Mouse (Mus musculus) forebrain, embryonic 15.5 days (tissue): ENCODE results near the gene Galm. TPM values are rescaled to one million over a fixed set of nuclear protein-coding genes. Genes with fewer than 3 reads are reported as not detected.

Experiments
- ATAC-seq: fragments of 200-750 bp; cut with Nextera tagmentation; replicated peaks from 2 replicates; pipeline ENCODE4 v1.8.0; 2017; ENCODE audit warnings: mild to moderate bottlenecking, moderate TSS enrichment, moderate library complexity
- H3K27ac ChIP-seq: fragments of 300-500 bp; sonication (generic); replicated peaks from 2 replicates; pipeline ENCODE4 v1.5.1; 2015; ENCODE audit warnings: mild to moderate bottlenecking, inconsistent platforms
- H3K27me3 ChIP-seq: fragments of 300-500 bp; sonication (generic); 2 replicates; pipeline ENCODE4 v1.6.1; 2015; ENCODE audit warnings: inconsistent platforms
- H3K36me3 ChIP-seq: fragments of 300-500 bp; sonication (generic); 2 replicates; pipeline ENCODE4 v1.6.1; 2015; ENCODE audit warnings: mild to moderate bottlenecking, inconsistent platforms
- H3K4me1 ChIP-seq: fragments of 300-500 bp; sonication (generic); 2 replicates; pipeline ENCODE4 v1.6.1; 2015; ENCODE audit warnings: inconsistent platforms
- H3K4me2 ChIP-seq: fragments of 300-500 bp; sonication (generic); replicated peaks from 2 replicates; pipeline ENCODE4 v1.6.1; 2015; ENCODE audit warnings: mild to moderate bottlenecking, inconsistent platforms
- H3K4me3 ChIP-seq: fragments of 300-500 bp; sonication (generic); 2 replicates; pipeline ENCODE4 v1.5.1; 2015; ENCODE audit warnings: mild to moderate bottlenecking, inconsistent platforms
- H3K9ac ChIP-seq: fragments of 300-500 bp; sonication (generic); replicated peaks from 2 replicates; pipeline ENCODE4 v1.6.1; 2015; ENCODE audit warnings: mild to moderate bottlenecking, inconsistent platforms
- H3K9me3 ChIP-seq: fragments of 300-500 bp; sonication (generic); 2 replicates; pipeline ENCODE4 v1.6.1; 2016; ENCODE audit warnings: inconsistent platforms
- WGBS: fragments of 180-500 bp; shearing (Covaris S2); methylation state at CpG from one replicate; pipeline ENCODE4 v1.1.7; 2015; ENCODE audit warnings: mixed read lengths; 5-methylcytosine and 5-hydroxymethylcytosine counted together
- polyA plus RNA-seq: library from polyadenylated mRNA; unstranded; fragments of >200 nt; fragmentation: Nextera tagmentation; extraction: Ambion mirVana; gene quantifications from 2 replicates; pipeline ENCODE4 v1.2.1, GENCODE M21; 2015

Galm gene
- polyA plus RNA-seq, 1 experiment from 2014 or later: 2.0 TPM

GRCm38 (mm10) chr17:80152767-80153630, 25.7 kb downstream of the Galm start:
- Histone ChIP-seq H3K9me3 (no peaks in the 10 kb centered on the region), H3K4me2 (no peak overlapping the region), H3K27ac (no peak overlapping the region), H3K9ac (no peak overlapping the region), H3K36me3 (no peaks in the 10 kb centered on the region), H3K4me1 (peaks cover 4% of the 10 kb centered on the region; the same call in 1 of the 2 replicates), H3K4me3 (no peak overlapping the region), H3K27me3 (no peaks in the 10 kb centered on the region)
- ATAC-seq: no peak
- WGBS: 77% methylated on average over 12 of the region's 12 CpGs

- H3K9ac ChIP-seq: no peak overlapping the region
- no peak overlapping the region for H3K27ac ChIP-seq
- no peaks in the 10 kb centered on the region for H3K36me3 ChIP-seq
- H3K4me3 ChIP-seq: no peak overlapping the region
- H3K4me2 ChIP-seq: no peak overlapping the region
- H3K9me3 ChIP-seq: no peaks in the 10 kb centered on the region
- no peaks in the 10 kb centered on the region for H3K27me3 ChIP-seq
- no peaks in the 10 kb centered on the region for H3K4me1 ChIP-seq
- WGBS: 53% methylated on average over 2 of the region's 2 CpGs
- no peak for ATAC-seq
Observed at GRCm38 (mm10) chr17:80153631-80154030, 26.4 kb downstream of the Galm start.

- WGBS: 86% methylated on average over 8 of the region's 8 CpGs
Observed at GRCm38 (mm10) chr17:80156905-80157304, 29.6 kb downstream of the Galm start.

GRCm38 (mm10) chr17:80157489-80157888, 30.2 kb downstream of the Galm start:
- Histone ChIP-seq H3K4me3 (no peak overlapping the region), H3K4me2 (no peak overlapping the region), H3K4me1 (peaks cover 4% of the 10 kb centered on the region; the same call in 1 of the 2 replicates), H3K9me3 (no peaks in the 10 kb centered on the region), H3K27me3 (no peaks in the 10 kb centered on the region), H3K9ac (no peak overlapping the region), H3K27ac (no peak overlapping the region), H3K36me3 (no peaks in the 10 kb centered on the region)
- 94% methylated on average over 6 of the region's 6 CpGs for WGBS
- ATAC-seq: no peak

More at GRCm38 (mm10) chr17:80156905-80157304, 29.6 kb downstream of the Galm start:
- H3K36me3 ChIP-seq: no peaks in the 10 kb centered on the region
- H3K4me2 ChIP-seq: no peak overlapping the region
- no peak overlapping the region for H3K9ac ChIP-seq
- ATAC-seq: no peak
- peaks cover 4% of the 10 kb centered on the region; the same call in 1 of the 2 replicates for H3K4me1 ChIP-seq
- no peaks in the 10 kb centered on the region for H3K9me3 ChIP-seq
- no peaks in the 10 kb centered on the region for H3K27me3 ChIP-seq
- H3K27ac ChIP-seq: no peak overlapping the region
- H3K4me3 ChIP-seq: no peak overlapping the region

- 41% methylated on average over 5 of the region's 5 CpGs for WGBS
- no peak for ATAC-seq
Observed at GRCm38 (mm10) chr17:80160454-80160853, 33.2 kb downstream of the Galm start.

GRCm38 (mm10) chr17:80163991-80164390, 36.7 kb downstream of the Galm start:
- no peaks in the 10 kb centered on the region for H3K9me3 ChIP-seq
- no peak overlapping the region for H3K4me3 ChIP-seq
- WGBS: 88% methylated on average over 8 of the region's 8 CpGs
- H3K4me2 ChIP-seq: no peak overlapping the region
- no peak overlapping the region for H3K9ac ChIP-seq
- H3K36me3 ChIP-seq: no peaks in the 10 kb centered on the region
- H3K27ac ChIP-seq: no peak overlapping the region
- no peak for ATAC-seq
- H3K4me1 ChIP-seq: peaks cover 34% of the 10 kb centered on the region
- no peaks in the 10 kb centered on the region for H3K27me3 ChIP-seq

More at GRCm38 (mm10) chr17:80160454-80160853, 33.2 kb downstream of the Galm start:
- Histone ChIP-seq H3K36me3 (no peaks in the 10 kb centered on the region), H3K9me3 (no peaks in the 10 kb centered on the region), H3K27me3 (no peaks in the 10 kb centered on the region), H3K27ac (no peak overlapping the region), H3K4me1 (peaks cover 5% of the 10 kb centered on the region; the same call in 1 of the 2 replicates), H3K4me3 (no peak overlapping the region), H3K9ac (no peak overlapping the region), H3K4me2 (no peak overlapping the region)

- Histone ChIP-seq H3K27ac (peak overlapping the region; percentile 73), H3K4me3 (no peak overlapping the region), H3K4me1 (peaks cover 33% of the 10 kb centered on the region), H3K36me3 (no peaks in the 10 kb centered on the region), H3K9ac (no peak overlapping the region), H3K4me2 (no peak overlapping the region), H3K27me3 (no peaks in the 10 kb centered on the region), H3K9me3 (no peaks in the 10 kb centered on the region)
- peak; percentile 72 for ATAC-seq
- 58% methylated on average over 6 of the region's 6 CpGs for whole genome bisulfite sequencing
Observed at GRCm38 (mm10) chr17:80165741-80166140, 38.5 kb downstream of the Galm start.

- Histone ChIP-seq H3K27ac (peak overlapping the region; percentile 73), H3K4me2 (no peak overlapping the region), H3K27me3 (no peaks in the 10 kb centered on the region), H3K9ac (no peak overlapping the region), H3K9me3 (no peaks in the 10 kb centered on the region), H3K4me1 (peaks cover 33% of the 10 kb centered on the region), H3K36me3 (no peaks in the 10 kb centered on the region), H3K4me3 (no peak overlapping the region)
- no peak for ATAC-seq
- WGBS: 72% methylated on average over 6 of the region's 6 CpGs
Observed at GRCm38 (mm10) chr17:80166346-80166745, 39.1 kb downstream of the Galm start.

GRCm38 (mm10) chr17:80167436-80167835, 40.2 kb downstream of the Galm start:
- Histone ChIP-seq H3K4me3 (no peak overlapping the region), H3K27ac (peak overlapping the region; percentile 92), H3K4me1 (peaks cover 33% of the 10 kb centered on the region), H3K9ac (no peak overlapping the region), H3K9me3 (no peaks in the 10 kb centered on the region), H3K4me2 (no peak overlapping the region), H3K27me3 (no peaks in the 10 kb centered on the region), H3K36me3 (no peaks in the 10 kb centered on the region)
- WGBS: 81% methylated on average over 4 of the region's 4 CpGs
- no peak for ATAC-seq

- WGBS: 62% methylated on average over 7 of the region's 7 CpGs
- peak; percentile 29 for ATAC-seq
- no peak overlapping the region for H3K9ac ChIP-seq
Observed at GRCm38 (mm10) chr17:80167851-80168251, 40.6 kb downstream of the Galm start.

GRCm38 (mm10) chr17:80168425-80169182, 41.3 kb downstream of the Galm start:
- WGBS: 12% methylated on average over 16 of the region's 16 CpGs
- H3K4me1 ChIP-seq: peaks cover 33% of the 10 kb centered on the region
- no peaks in the 10 kb centered on the region for H3K36me3 ChIP-seq
- peak overlapping the region; percentile 17; the same call in 1 of the 2 replicates for H3K9ac ChIP-seq
- no peaks in the 10 kb centered on the region for H3K27me3 ChIP-seq
- H3K4me2 ChIP-seq: peak overlapping the region; percentile 43
- no peaks in the 10 kb centered on the region for H3K9me3 ChIP-seq
- ATAC-seq: peak; percentile 82
- peak overlapping the region; percentile 92 for H3K27ac ChIP-seq
- peak overlapping the region; percentile 19 for H3K4me3 ChIP-seq

More at GRCm38 (mm10) chr17:80167851-80168251, 40.6 kb downstream of the Galm start:
- Histone ChIP-seq H3K4me3 (no peak overlapping the region), H3K4me1 (peaks cover 33% of the 10 kb centered on the region), H3K4me2 (peak overlapping the region; percentile 43), H3K9me3 (no peaks in the 10 kb centered on the region), H3K36me3 (no peaks in the 10 kb centered on the region), H3K27me3 (no peaks in the 10 kb centered on the region), H3K27ac (peak overlapping the region; percentile 92)

GRCm38 (mm10) chr17:80169792-80170191, 42.5 kb downstream of the Galm start:
- WGBS: 94% methylated on average over 6 of the region's 6 CpGs

More at GRCm38 (mm10) chr17:80169792-80170191, 42.5 kb downstream of the Galm start:
- H3K27ac ChIP-seq: no peak overlapping the region
- H3K4me2 ChIP-seq: no peak overlapping the region
- no peak overlapping the region for H3K4me3 ChIP-seq
- H3K4me1 ChIP-seq: peaks cover 33% of the 10 kb centered on the region
- H3K9ac ChIP-seq: no peak overlapping the region
- no peak for ATAC-seq
- no peaks in the 10 kb centered on the region for H3K36me3 ChIP-seq
- H3K9me3 ChIP-seq: no peaks in the 10 kb centered on the region
- H3K27me3 ChIP-seq: no peaks in the 10 kb centered on the region
